Comparison of ENCODE assay signal across 25 mouse cellular contexts in the genomic region with DNA sequence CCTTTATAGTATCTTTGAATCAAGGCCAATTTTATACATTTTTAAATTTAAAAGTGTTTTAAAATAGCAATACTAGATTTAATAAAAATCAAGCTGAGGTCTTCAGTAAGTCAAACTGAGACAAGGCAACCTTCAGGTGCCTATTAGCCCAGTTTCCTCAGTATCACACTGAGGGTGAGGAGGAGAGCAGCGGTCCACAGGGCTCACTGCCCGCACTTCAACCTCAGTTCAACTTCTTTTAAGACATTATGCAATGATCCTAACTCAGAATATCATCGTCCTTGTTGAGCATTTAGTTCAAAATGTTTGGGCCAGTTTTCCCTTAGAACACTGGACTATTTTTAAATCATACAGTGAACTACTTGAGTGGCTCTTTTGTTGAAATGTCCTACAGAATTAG.
DNase-seq lines count a peak whose midpoint lies in the region; ATAC-seq lines count a peak whose summit lies in the region.
"Had no signal": no experiment of that assay in that cellular context is flagged by ENCODE, and none has a peak within 500 bp of the region (broad histone marks: within the 10 kb centered on the region; RNA-seq: fewer than 3 reads in every experiment).

No protein-coding gene starts in this region.

- no peak overlapping the region for H3K4me3 ChIP-seq in kidney, embryonic 14.5 days (ENCODE audit: low read length)
- H3K4me3 ChIP-seq: embryonic facial prominence, embryonic 10.5 days; embryonic facial prominence, embryonic 13.5 days; erythroblast, embryonic 14.5 days; forebrain, embryonic 12.5 days; forebrain, embryonic 15.5 days; hindbrain, embryonic 12.5 days; hindbrain, embryonic 15.5 days had no signal

- H3K9ac ChIP-seq in kidney, embryonic 14.5 days (ENCODE audit: low read depth, low read length), result no peak overlapping the region
- H3K9ac ChIP-seq: embryonic facial prominence, embryonic 13.5 days; forebrain, embryonic 12.5 days; forebrain, embryonic 15.5 days; hindbrain, embryonic 12.5 days; hindbrain, embryonic 15.5 days had no signal

- H3K27ac ChIP-seq in kidney, embryonic 14.5 days (ENCODE audit: low read depth, low read length), result no peak overlapping the region
- H3K27ac ChIP-seq: embryonic facial prominence, embryonic 10.5 days; embryonic facial prominence, embryonic 13.5 days; forebrain, embryonic 12.5 days; forebrain, embryonic 15.5 days; hindbrain, embryonic 12.5 days; hindbrain, embryonic 15.5 days had no signal

- no peak overlapping the region for H3K4me2 ChIP-seq in kidney, embryonic 14.5 days (replicated peaks; ENCODE audit: low read depth, low read length)
- H3K4me2 ChIP-seq: embryonic facial prominence, embryonic 13.5 days; forebrain, embryonic 12.5 days; forebrain, embryonic 15.5 days; heart, embryonic 11.5 days; hindbrain, embryonic 12.5 days; hindbrain, embryonic 15.5 days had no signal

- H3K27me3 ChIP-seq in kidney, embryonic 14.5 days (ENCODE audit: control insufficient read depth, insufficient read depth, low read length), result no peaks in the 10 kb centered on the region
- H3K27me3 ChIP-seq: embryonic facial prominence, embryonic 13.5 days; forebrain, embryonic 12.5 days; forebrain, embryonic 15.5 days; hindbrain, embryonic 12.5 days; hindbrain, embryonic 15.5 days had no signal

- intact Hi-C loops in left cerebral cortex, postnatal 4 days (cut with DNase I), result no loop called here

- WGBS in kidney, embryonic 14.5 days, result 94% methylated on average over 3 of the region's 3 CpGs

- ATAC-seq in kidney, embryonic 14.5 days (ENCODE audit: low FRiP score, low TSS enrichment), result no peak
- ATAC-seq: activated CD4-positive, CD25-positive, alpha-beta regulatory T cell, adult 4 months; CD4-positive, CD25-positive, alpha-beta regulatory T cell, adult 4 months; forebrain, embryonic 15.5 days had no signal

- peak; percentile 21 for DNase-seq in kidney, adult 11 months
- no peak for DNase-seq in kidney, postnatal 4 days
- DNase-seq in kidney, adult 8-10 months, result peak; percentile 17 to 33
- DNase-seq in Muller cell, postnatal 12 days (ENCODE audit: inconsistent ontology term), result peak; percentile 57
- peak; percentile 26 for DNase-seq in brain, adult 2 months (ENCODE audit: low read depth, low spot score)
- no peak for DNase-seq in left cerebral cortex, postnatal 4 days
- DNase-seq: adrenal gland, adult 8-10 months; cerebellum, adult 11-12 months; cerebellum, adult 8-10 months; cerebellum, postnatal 10 days; cerebellum, postnatal 36 days; embryo, embryonic 11 days; gastrocnemius, postnatal 14 days; heart, adult 11 months had no signal

- H3K4me1 ChIP-seq in kidney, embryonic 14.5 days (ENCODE audit: control insufficient read depth, insufficient read depth, low read length), result no peaks in the 10 kb centered on the region
- H3K4me1 ChIP-seq: embryonic facial prominence, embryonic 10.5 days; embryonic facial prominence, embryonic 13.5 days; forebrain, embryonic 12.5 days; hindbrain, embryonic 12.5 days had no signal

- H3K36me3 ChIP-seq in kidney, embryonic 14.5 days (ENCODE audit: control insufficient read depth, insufficient read depth, low read length), result no peaks in the 10 kb centered on the region; the same call in 1 of the 2 replicates

- no peaks in the 10 kb centered on the region for H3K9me3 ChIP-seq in kidney, embryonic 14.5 days (ENCODE audit: control insufficient read depth, low read length)
- H3K9me3 ChIP-seq: embryonic facial prominence, embryonic 10.5 days; embryonic facial prominence, embryonic 13.5 days; forebrain, embryonic 12.5 days; forebrain, embryonic 15.5 days; hindbrain, embryonic 12.5 days; hindbrain, embryonic 15.5 days had no signal

Comparison
In these comparisons a context has a peak if more than half of its experiments do, and no peak if none do; other contexts are left out.
1. DNase-seq: peak in kidney, adult 11 months (single experiment), kidney, adult 8-10 months (2 of 2), Muller cell, postnatal 12 days (single experiment) and brain, adult 2 months (single experiment); none in kidney, postnatal 4 days (0 of 2) and left cerebral cortex, postnatal 4 days (single experiment).